Mouse (Mus musculus) myocyte (in vitro differentiated cells): ENCODE results near the gene Mkrn2os. TPM values are rescaled to one million over a fixed set of nuclear protein-coding genes. Genes with fewer than 3 reads are reported as not detected.

ENCODE experiments used
- H3K27me3 ChIP-seq: one replicate; pipeline ENCODE4 v1.6.1; 2011; ENCODE audit not compliant: control insufficient read depth, insufficient read depth, insufficient read length
- H3K36me3 ChIP-seq: one replicate; pipeline ENCODE4 v1.6.1; 2011; ENCODE audit not compliant: control insufficient read depth, insufficient read depth
- H3K4me2 ChIP-seq: one replicate; pipeline ENCODE4 v1.6.1; 2011; ENCODE audit warnings: low read depth, control low read depth
- H3K4me3 ChIP-seq: one replicate; pipeline ENCODE4 v1.5.1; 2011; ENCODE audit warnings: mild to moderate bottlenecking, control low read depth, moderate library complexity
- H3K79me2 ChIP-seq: one replicate; pipeline ENCODE4 v1.6.1; 2011; ENCODE audit not compliant: control insufficient read depth, insufficient read depth
- H3ac ChIP-seq: one replicate; pipeline ENCODE4 v1.6.1; 2011; ENCODE audit not compliant: control insufficient read depth, insufficient read length
- CEBPB ChIP-seq: IDR thresholded peaks from 2 replicates; pipeline ENCODE4 v1.6.1; 2011; ENCODE audit warnings: mild to moderate bottlenecking, moderate library complexity; ENCODE audit not compliant: poor library complexity, insufficient read depth, severe bottlenecking
- E2F4 ChIP-seq: IDR thresholded peaks from one replicate; pipeline ENCODE4 v1.6.1; 2011; ENCODE audit warnings: mild to moderate bottlenecking, control low read depth, moderate library complexity; ENCODE audit not compliant: insufficient read depth
- MAX ChIP-seq: IDR thresholded peaks from one replicate; pipeline ENCODE4 v1.6.1; 2011; ENCODE audit warnings: low read depth, mild to moderate bottlenecking, control low read depth
- MYOD1 ChIP-seq, 3 experiments: IDR thresholded peaks; one replicate each; pipeline ENCODE4 v1.6.1; 2011; ENCODE audit warnings: control low read depth in 2 of 3, low read depth in 2 of 3, mild to moderate bottlenecking in 2 of 3, moderate library complexity in 1 of 3; ENCODE audit not compliant: insufficient read length in 2 of 3, control insufficient read depth in 1 of 3
- MYOG ChIP-seq, 3 experiments: IDR thresholded peaks; one replicate each; pipeline ENCODE4 v1.6.1; 2011; ENCODE audit warnings: control low read depth in 2 of 3, low read depth in 2 of 3, mild to moderate bottlenecking in 2 of 3; ENCODE audit not compliant: insufficient read length in 2 of 3, control insufficient read depth in 1 of 3, insufficient read depth in 1 of 3
- POLR2A ChIP-seq: IDR thresholded peaks from one replicate; pipeline ENCODE4 v1.6.1; 2011; ENCODE audit warnings: low read depth, mild to moderate bottlenecking, control low read depth, moderate library complexity; ENCODE audit not compliant: insufficient read length
- POLR2AphosphoS2 ChIP-seq: IDR thresholded peaks from one replicate; pipeline ENCODE4 v1.6.1; 2011; ENCODE audit warnings: low read depth, control low read depth; ENCODE audit not compliant: insufficient read length
- REST ChIP-seq: IDR thresholded peaks from one replicate; pipeline ENCODE4 v1.6.1; 2011; ENCODE audit warnings: mild to moderate bottlenecking, control low read depth, moderate library complexity; ENCODE audit not compliant: insufficient read depth, insufficient read length
- SRF ChIP-seq: IDR thresholded peaks from one replicate; pipeline ENCODE4 v1.6.1; 2011; ENCODE audit warnings: low read depth; ENCODE audit not compliant: control insufficient read depth, insufficient read length
- TCF12 ChIP-seq: IDR thresholded peaks from one replicate; pipeline ENCODE4 v1.6.1; 2011; ENCODE audit warnings: mild to moderate bottlenecking, control low read depth; ENCODE audit not compliant: poor library complexity, insufficient read depth, severe bottlenecking
- TCF3 ChIP-seq: IDR thresholded peaks from one replicate; pipeline ENCODE4 v1.6.1; 2011; ENCODE audit warnings: low read depth, control low read depth; ENCODE audit not compliant: insufficient read length
- USF1 ChIP-seq: IDR thresholded peaks from one replicate; pipeline ENCODE4 v1.6.1; 2011; ENCODE audit warnings: low read depth, mild to moderate bottlenecking, control low read depth, moderate library complexity
- polyA plus RNA-seq: library from polyadenylated mRNA; unstranded; fragments of >200 nt; fragmentation: generic; extraction: Trizol; gene quantifications from one replicate; pipeline ENCODE4 v1.2.1, GENCODE M21; 2012; ENCODE audit warnings: missing spikeins

Gene Mkrn2os
- polyA plus RNA-seq, 1 experiment = 0.04 TPM

DNA sequence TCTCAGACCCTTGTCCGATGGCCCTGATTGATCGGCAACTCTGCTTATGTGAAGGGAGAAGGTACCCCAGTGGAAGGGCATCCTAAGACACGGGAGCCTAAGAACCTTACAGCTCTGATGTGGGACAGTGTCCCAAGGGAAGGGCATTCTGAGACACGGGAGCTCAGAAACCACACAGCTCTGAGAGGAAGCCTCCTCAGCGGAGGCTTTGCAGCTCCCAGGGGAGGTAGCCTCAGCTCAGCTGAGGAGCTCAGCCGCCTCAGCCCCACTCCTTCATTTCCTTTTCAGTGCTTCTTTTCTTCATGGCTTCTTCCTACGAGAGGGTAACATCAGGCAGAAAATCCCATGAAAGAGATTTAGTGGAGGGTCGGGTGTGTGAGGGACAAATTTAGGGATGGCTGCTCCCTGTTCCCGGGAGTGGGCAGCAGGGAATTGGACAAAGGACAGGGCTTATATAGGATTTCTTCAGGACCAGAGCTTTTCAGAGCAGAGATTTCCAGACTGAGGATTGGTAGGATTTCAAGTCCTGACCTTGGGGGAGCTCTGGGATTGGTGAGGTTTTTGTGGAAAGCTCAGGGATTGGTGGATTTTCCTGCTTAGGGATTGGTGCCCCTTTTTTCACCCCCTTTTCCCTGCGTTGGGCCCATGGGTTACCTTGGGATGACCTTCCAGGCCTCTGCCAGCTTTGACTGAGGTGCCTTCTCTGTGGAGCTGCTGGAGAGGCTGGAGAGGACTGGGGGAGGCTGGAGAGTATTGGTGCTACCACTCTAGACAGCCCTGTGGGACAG lies 9.9 kb downstream of the Mkrn2os start:
- H3K79me2 ChIP-seq = no peaks in the 10 kb centered on the region
- TF ChIP-seq MYOG (IDR thresholded peaks at IDR 0.05; ENCODE audit: control insufficient read depth in 1 of 3, insufficient read depth in 1 of 3, insufficient read length in 2 of 3, low read depth in 2 of 3) = no peak
- TF ChIP-seq TCF3 = no peak
- TF ChIP-seq REST = no peak
- no peak for TF ChIP-seq POLR2A
- no peak for TF ChIP-seq MAX
- no peak for TF ChIP-seq MYOD1 (IDR thresholded peaks at IDR 0.05; ENCODE audit: control insufficient read depth in 1 of 3, insufficient read length in 2 of 3, low read depth in 2 of 3)
- no peak for TF ChIP-seq SRF
- TF ChIP-seq POLR2AphosphoS2 = no peak

DNA sequence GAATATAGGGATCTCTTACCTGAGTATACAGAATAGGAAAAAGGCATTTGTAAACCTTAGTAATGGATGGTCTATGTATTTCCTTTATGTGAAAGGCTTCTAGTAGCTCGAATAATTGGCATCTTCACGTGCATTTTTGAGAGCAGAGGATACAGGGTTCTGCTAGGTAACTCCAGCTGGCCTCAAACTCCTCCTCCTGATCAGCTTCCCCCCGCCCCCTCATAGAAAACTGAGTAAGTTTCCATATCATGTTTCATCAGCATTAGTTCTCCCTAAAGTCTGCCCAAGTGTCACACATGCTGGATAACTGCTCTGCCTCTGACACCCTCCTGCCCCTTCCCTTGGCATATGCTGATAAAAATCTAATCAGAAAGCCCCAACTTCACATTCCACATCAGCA lies 11.6 kb downstream of the Mkrn2os start:
- H3K27me3 ChIP-seq = no peaks in the 10 kb centered on the region
- H3K36me3 ChIP-seq = peaks cover 3% of the 10 kb centered on the region
- H3K79me2 ChIP-seq = no peaks in the 10 kb centered on the region
- no peak overlapping the region for H3K4me2 ChIP-seq
- no peak overlapping the region for H3ac ChIP-seq
- H3K4me3 ChIP-seq = no peak overlapping the region
- TF ChIP-seq MYOG (IDR thresholded peaks at IDR 0.05; ENCODE audit: control insufficient read depth in 1 of 3, insufficient read depth in 1 of 3, insufficient read length in 2 of 3, low read depth in 2 of 3) (no peak), POLR2AphosphoS2 (no peak), SRF (no peak), POLR2A (no peak), USF1 (no peak), CEBPB (no peak), E2F4 (no peak), REST (no peak), TCF12 (no peak)

More for the DNA sequence above, 9.9 kb downstream of the Mkrn2os start:
- Histone ChIP-seq H3K4me2 (no peak overlapping the region), H3K27me3 (no peaks in the 10 kb centered on the region), H3ac (no peak overlapping the region), H3K36me3 (no peaks in the 10 kb centered on the region), H3K4me3 (no peak overlapping the region)

DNA sequence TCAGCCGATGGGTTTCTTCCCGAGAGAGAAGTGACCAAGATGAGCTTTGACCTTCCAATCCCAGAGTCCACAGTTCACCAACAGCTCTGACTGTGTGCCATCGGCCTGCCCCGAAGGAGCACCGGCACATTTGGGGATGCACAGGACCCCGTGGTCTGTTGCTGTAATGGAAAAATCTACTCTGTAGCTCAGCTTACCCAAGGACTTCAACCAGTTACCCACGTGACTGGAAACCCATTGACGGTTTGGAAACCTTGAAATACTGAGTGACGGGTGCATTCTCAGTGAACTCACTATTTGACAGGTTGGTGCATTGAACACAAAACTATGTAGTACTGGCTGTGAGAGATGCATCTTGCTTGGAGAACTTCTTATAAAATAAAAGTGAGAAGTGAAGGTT lies 14.4 kb downstream of the Mkrn2os start:
- Histone ChIP-seq H3ac (no peak overlapping the region), H3K36me3 (peaks cover 3% of the 10 kb centered on the region), H3K4me3 (no peak overlapping the region), H3K79me2 (no peaks in the 10 kb centered on the region), H3K27me3 (no peaks in the 10 kb centered on the region), H3K4me2 (no peak overlapping the region)
- TF ChIP-seq USF1 (no peak), SRF (no peak), TCF12 (no peak), TCF3 (no peak), MAX (no peak), MYOG (IDR thresholded peaks at IDR 0.05; ENCODE audit: control insufficient read depth in 1 of 3, insufficient read depth in 1 of 3, insufficient read length in 2 of 3, low read depth in 2 of 3) (no peak), MYOD1 (IDR thresholded peaks at IDR 0.05; ENCODE audit: control insufficient read depth in 1 of 3, insufficient read length in 2 of 3, low read depth in 2 of 3) (no peak), POLR2A (no peak), REST (no peak), CEBPB (no peak), E2F4 (no peak), POLR2AphosphoS2 (no peak)

DNA sequence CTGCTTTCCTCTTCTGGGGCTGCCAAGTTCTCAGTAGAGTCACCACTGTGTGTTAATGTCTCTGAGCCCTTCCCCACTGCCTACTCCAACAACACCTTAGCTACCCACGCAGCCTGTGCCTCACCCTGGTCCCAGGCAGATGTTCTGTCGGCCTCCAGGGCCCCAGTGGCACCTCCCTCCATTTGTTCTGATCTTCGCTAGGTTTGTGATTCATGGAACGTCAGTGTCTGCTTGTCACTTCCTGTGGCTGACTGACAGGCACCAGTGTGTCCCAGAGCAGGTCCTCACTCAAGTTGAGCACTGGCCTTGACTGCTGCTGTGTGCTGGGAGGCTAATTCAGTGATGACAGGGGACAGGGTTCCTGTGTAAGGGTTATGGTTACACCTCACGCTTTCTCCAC lies 15.0 kb downstream of the Mkrn2os start:
- no peak overlapping the region for H3K4me3 ChIP-seq
- H3K36me3 ChIP-seq = peaks cover 3% of the 10 kb centered on the region
- no peak overlapping the region for H3K4me2 ChIP-seq
- H3K79me2 ChIP-seq = no peaks in the 10 kb centered on the region
- no peaks in the 10 kb centered on the region for H3K27me3 ChIP-seq
- H3ac ChIP-seq = no peak overlapping the region
- no peak for TF ChIP-seq SRF
- no peak for TF ChIP-seq USF1
- TF ChIP-seq REST = no peak
- TF ChIP-seq TCF12 = no peak
- no peak for TF ChIP-seq POLR2AphosphoS2
- TF ChIP-seq CEBPB = no peak
- TF ChIP-seq MYOG (IDR thresholded peaks at IDR 0.05; ENCODE audit: control insufficient read depth in 1 of 3, insufficient read depth in 1 of 3, insufficient read length in 2 of 3, low read depth in 2 of 3) = no peak
- no peak for TF ChIP-seq POLR2A
- no peak for TF ChIP-seq MYOD1 (IDR thresholded peaks at IDR 0.05; ENCODE audit: control insufficient read depth in 1 of 3, insufficient read length in 2 of 3, low read depth in 2 of 3)
- TF ChIP-seq E2F4 = no peak
- TF ChIP-seq MAX = no peak
- no peak for TF ChIP-seq TCF3
